Mouse (Mus musculus) G1E-ER4 (cell line): ENCODE results near the gene Shisa9. TPM values are rescaled to one million over a fixed set of nuclear protein-coding genes. Genes with fewer than 3 reads are reported as not detected.

Experiments used
- GATA1 ChIP-seq: IDR thresholded peaks from one replicate; pipeline ENCODE4 v1.8.0; 2012; ENCODE audit warnings: low read length, inconsistent platforms
- polyA plus RNA-seq: library from polyadenylated mRNA; stranded (reverse); fragments of >175 nt; gene quantifications from 2 replicates; pipeline ENCODE4 v1.2.3, GENCODE M21; 2012

Gene Shisa9
- polyA plus RNA-seq, 1 experiment: not detected

GRCm38 (mm10) chr16:12115040-12115856 is 131.3 kb downstream of the Shisa9 start:
- TF ChIP-seq GATA1: no peak

GRCm38 (mm10) chr16:12116926-12117325 is 133.0 kb downstream of the Shisa9 start:
- no peak for TF ChIP-seq GATA1

GRCm38 (mm10) chr16:12119463-12119862 is 135.6 kb downstream of the Shisa9 start:
- no peak for TF ChIP-seq GATA1

- TF ChIP-seq GATA1: no peak
Observed at GRCm38 (mm10) chr16:12129782-12130181, 145.9 kb downstream of the Shisa9 start.

- no peak for TF ChIP-seq GATA1
Observed at GRCm38 (mm10) chr16:12146666-12147065, 162.8 kb downstream of the Shisa9 start.

GRCm38 (mm10) chr16:12151986-12152385 is 168.1 kb downstream of the Shisa9 start:
- TF ChIP-seq GATA1: no peak

- TF ChIP-seq GATA1: no peak
Observed at GRCm38 (mm10) chr16:12154476-12154875, 170.6 kb downstream of the Shisa9 start.

GRCm38 (mm10) chr16:12173482-12174041 is 189.6 kb downstream of the Shisa9 start:
- TF ChIP-seq GATA1: no peak

- no peak for TF ChIP-seq GATA1
Observed at GRCm38 (mm10) chr16:12178031-12178430, 194.1 kb downstream of the Shisa9 start.

- TF ChIP-seq GATA1: no peak
Observed at GRCm38 (mm10) chr16:12189739-12190138, 205.8 kb downstream of the Shisa9 start.

GRCm38 (mm10) chr16:12196841-12197240 is 212.9 kb downstream of the Shisa9 start:
- TF ChIP-seq GATA1: no peak

- no peak for TF ChIP-seq GATA1
Observed at GRCm38 (mm10) chr16:12197611-12198010, 213.7 kb downstream of the Shisa9 start.

GRCm38 (mm10) chr16:12201216-12201615 is 217.3 kb downstream of the Shisa9 start:
- TF ChIP-seq GATA1: no peak

- no peak for TF ChIP-seq GATA1
Observed at GRCm38 (mm10) chr16:12202151-12202550, 218.2 kb downstream of the Shisa9 start.

GRCm38 (mm10) chr16:12203055-12203454 is 219.1 kb downstream of the Shisa9 start:
- no peak for TF ChIP-seq GATA1

GRCm38 (mm10) chr16:12204423-12204822 is 220.5 kb downstream of the Shisa9 start:
- no peak for TF ChIP-seq GATA1

- TF ChIP-seq GATA1: no peak
Observed at GRCm38 (mm10) chr16:12206421-12206950, 222.6 kb downstream of the Shisa9 start.
